Mouse (Mus musculus) MEL (cell line): ENCODE measurements at regions not wholly inside any gene's neighbourhood (a gene's known extent, or its start where the extent isn't known, plus 50 kb on each side); places are given as distances from the start of the nearest gene placed in this dataset.

ENCODE experiments used
- DNase-seq: peaks from one replicate; pipeline ENCODE4 v3.0.0; 2011; ENCODE audit warnings: low read depth, low spot score
- H3K27ac ChIP-seq: 2 replicates; pipeline ENCODE4 v1.5.1; 2012; ENCODE audit warnings: low read depth, mild to moderate bottlenecking, control low read depth, low read length, moderate library complexity; ENCODE audit not compliant: control insufficient read depth
- H3K27me3 ChIP-seq, 2 experiments: fragments of 150-350 bp in 1 of 2; sonication (generic) in 1 of 2; 2 replicates each; pipeline ENCODE4 v1.6.1; 2012; ENCODE audit warnings: low read length in 2 of 2, mild to moderate bottlenecking in 2 of 2, improper control_type of control experiment in 1 of 2, moderate library complexity in 1 of 2; ENCODE audit not compliant: insufficient read depth in 2 of 2, control insufficient read depth in 1 of 2
- H3K36me3 ChIP-seq, 2 experiments: 2 replicates each; pipeline ENCODE4 v1.6.1; 2012 to 2014; ENCODE audit warnings: low read length in 2 of 2, improper control_type of control experiment in 1 of 2, inconsistent platforms in 1 of 2, mild to moderate bottlenecking in 1 of 2; ENCODE audit not compliant: insufficient read depth in 2 of 2, control insufficient read depth in 1 of 2
- H3K4me1 ChIP-seq, 2 experiments: fragments of 150-350 bp in 1 of 2; sonication (generic) in 1 of 2; 2 replicates each; pipeline ENCODE4 v1.6.1; 2012; ENCODE audit warnings: low read length in 2 of 2, improper control_type of control experiment in 1 of 2, mild to moderate bottlenecking in 1 of 2; ENCODE audit not compliant: insufficient read depth in 2 of 2, control insufficient read depth in 1 of 2
- H3K4me3 ChIP-seq, 2 experiments: fragments of 150-350 bp in 1 of 2; sonication (generic) in 1 of 2; 2 replicates each; pipeline ENCODE4 v1.5.1; 2012; ENCODE audit warnings: low read depth in 2 of 2, low read length in 2 of 2, mild to moderate bottlenecking in 2 of 2, moderate library complexity in 2 of 2, control low read depth in 1 of 2, improper control_type of control experiment in 1 of 2; ENCODE audit not compliant: control insufficient read depth in 1 of 2, insufficient read depth in 1 of 2
- H3K79me2 ChIP-seq: 2 replicates; pipeline ENCODE4 v1.6.1; 2012; ENCODE audit warnings: mild to moderate bottlenecking, low read length, moderate library complexity; ENCODE audit not compliant: control insufficient read depth, poor library complexity, insufficient read depth
- H3K9ac ChIP-seq: 2 replicates; pipeline ENCODE4 v1.6.1; 2012; ENCODE audit warnings: low read depth, mild to moderate bottlenecking, control low read depth, low read length, moderate library complexity; ENCODE audit not compliant: control insufficient read depth, poor library complexity, severe bottlenecking
- H3K9me3 ChIP-seq: fragments of 150-350 bp; sonication (generic); replicated peaks from 2 replicates; pipeline ENCODE4 v1.6.1; 2012; ENCODE audit warnings: mild to moderate bottlenecking, low read length, improper control_type of control experiment, moderate library complexity; ENCODE audit not compliant: insufficient read depth
- BHLHE40 ChIP-seq: IDR thresholded peaks from 2 replicates; pipeline ENCODE4 v1.6.1; 2012; ENCODE audit warnings: low read depth, mild to moderate bottlenecking, inconsistent platforms, low read length, improper control_type of control experiment, borderline replicate concordance
- CHD1 ChIP-seq: IDR thresholded peaks from 2 replicates; pipeline ENCODE4 v1.6.1; 2012; ENCODE audit warnings: low read depth, mild to moderate bottlenecking, inconsistent platforms, low read length, improper control_type of control experiment
- CHD2 ChIP-seq: IDR thresholded peaks from 2 replicates; pipeline ENCODE4 v1.6.1; 2011; ENCODE audit warnings: low read length, improper control_type of control experiment
- CTCF ChIP-seq, 3 experiments: IDR thresholded peaks in 2 of 3; conservative IDR thresholded peaks in 1 of 3; 2 replicates each; pipeline ENCODE4 v1.5.1; 2011 to 2012; ENCODE audit warnings: low read length in 3 of 3, low read depth in 2 of 3, mild to moderate bottlenecking in 2 of 3, improper control_type of control experiment in 1 of 3, inconsistent platforms in 1 of 3, mixed read lengths in 1 of 3, moderate library complexity in 1 of 3; ENCODE audit not compliant: control insufficient read depth in 1 of 3, insufficient read depth in 1 of 3, poor library complexity in 1 of 3, severe bottlenecking in 1 of 3
- EP300 ChIP-seq, 2 experiments: IDR thresholded peaks; 2 replicates each; pipeline ENCODE4 v1.6.1; 2011; ENCODE audit warnings: improper control_type of control experiment in 2 of 2, low read length in 2 of 2, low read depth in 1 of 2, mild to moderate bottlenecking in 1 of 2
- GABPA ChIP-seq: IDR thresholded peaks from 2 replicates; pipeline ENCODE4 v1.6.1; 2012; ENCODE audit warnings: low read depth, mild to moderate bottlenecking, inconsistent platforms, low read length, improper control_type of control experiment, moderate library complexity
- GATA1 ChIP-seq: IDR thresholded peaks from 2 replicates; pipeline ENCODE4 v1.6.1; 2011; ENCODE audit warnings: low read depth, low read length, improper control_type of control experiment
- HCFC1 ChIP-seq: IDR thresholded peaks from 2 replicates; pipeline ENCODE4 v1.6.1; 2012; ENCODE audit warnings: low read depth, mild to moderate bottlenecking, inconsistent platforms, low read length, improper control_type of control experiment, moderate library complexity
- JUND ChIP-seq: IDR thresholded peaks from 2 replicates; pipeline ENCODE4 v1.6.1; 2011; ENCODE audit warnings: low read depth, mild to moderate bottlenecking, improper control_type of control experiment, low read length
- KAT2A ChIP-seq: conservative IDR thresholded peaks from 2 replicates; pipeline ENCODE4 v1.6.1; 2012; ENCODE audit warnings: low read depth, low read length, improper control_type of control experiment, inconsistent platforms
- MAZ ChIP-seq: IDR thresholded peaks from 2 replicates; pipeline ENCODE4 v1.6.1; 2012; ENCODE audit warnings: low read depth, mild to moderate bottlenecking, inconsistent platforms, low read length, improper control_type of control experiment
- MXI1 ChIP-seq: IDR thresholded peaks from 2 replicates; pipeline ENCODE4 v1.6.1; 2011; ENCODE audit warnings: mild to moderate bottlenecking, low read depth, low read length, improper control_type of control experiment
- MYB ChIP-seq: IDR thresholded peaks from 2 replicates; pipeline ENCODE4 v1.6.1; 2011; ENCODE audit warnings: mild to moderate bottlenecking, low read depth, low read length, improper control_type of control experiment
- NRF1 ChIP-seq: IDR thresholded peaks from 2 replicates; pipeline ENCODE4 v1.6.1; 2014; ENCODE audit warnings: low read depth, mild to moderate bottlenecking, inconsistent platforms, low read length, improper control_type of control experiment, moderate library complexity; ENCODE audit not compliant: poor library complexity, insufficient read depth, severe bottlenecking
- POLR2AphosphoS2 ChIP-seq: IDR thresholded peaks from 2 replicates; pipeline ENCODE4 v1.6.1; 2011; ENCODE audit warnings: low read length, improper control_type of control experiment
- RCOR1 ChIP-seq: IDR thresholded peaks from 2 replicates; pipeline ENCODE4 v1.6.1; 2012; ENCODE audit warnings: low read depth, mild to moderate bottlenecking, inconsistent platforms, low read length, improper control_type of control experiment
- SIN3A ChIP-seq: IDR thresholded peaks from 2 replicates; pipeline ENCODE4 v1.6.1; 2012; ENCODE audit warnings: low read length, improper control_type of control experiment, inconsistent platforms
- TCF12 ChIP-seq: IDR thresholded peaks from 2 replicates; pipeline ENCODE4 v1.6.1; 2014; ENCODE audit warnings: low read depth, mild to moderate bottlenecking, inconsistent platforms, low read length, improper control_type of control experiment, moderate library complexity
- USF2 ChIP-seq, 2 experiments: IDR thresholded peaks; 2 replicates each; pipeline ENCODE4 v1.6.1; 2011 to 2012; ENCODE audit warnings: improper control_type of control experiment in 2 of 2, low read length in 2 of 2, borderline replicate concordance in 1 of 2, inconsistent platforms in 1 of 2, low read depth in 1 of 2, mild to moderate bottlenecking in 1 of 2; ENCODE audit not compliant: insufficient read depth in 1 of 2
- ZNF384 ChIP-seq: IDR thresholded peaks from 2 replicates; pipeline ENCODE4 v1.6.1; 2012; ENCODE audit warnings: low read depth, mild to moderate bottlenecking, inconsistent platforms, low read length, improper control_type of control experiment

DNA sequence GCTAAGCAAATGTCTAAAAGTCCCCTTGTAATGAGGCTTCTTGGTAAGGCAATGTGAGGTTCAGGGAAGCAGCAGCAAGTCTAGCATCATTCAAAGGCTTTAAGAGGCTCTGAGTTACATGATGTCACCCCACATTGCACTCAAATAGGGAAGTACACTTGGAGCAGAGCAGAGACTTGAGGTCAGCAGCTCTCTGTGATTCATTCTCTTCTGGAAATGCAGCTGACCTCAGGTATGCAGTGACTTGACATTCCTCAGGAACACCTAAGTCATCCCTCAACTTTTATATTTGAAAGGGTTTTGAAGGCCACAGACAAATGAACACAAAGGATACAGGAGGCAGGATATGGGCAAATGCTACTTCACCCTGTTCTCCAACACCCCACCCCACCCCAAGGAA is 69.4 kb upstream of the Plxna4 start:
- no peaks in the 10 kb centered on the region for H3K9me3 ChIP-seq
- no peak for DNase-seq
- TF ChIP-seq BHLHE40 (no peak), POLR2AphosphoS2 (no peak), GATA1 (no peak), KAT2A (no peak), MYB (no peak), RCOR1 (no peak), TCF12 (no peak), MXI1 (no peak), EP300 (IDR thresholded peaks at IDR 0.05; ENCODE audit: low read depth in 1 of 2, low read length in 2 of 2) (no peak)
- TF ChIP-seq, all 39 proteins: peak for 0
- no peak overlapping the region for H3K4me3 ChIP-seq
- no peaks in the 10 kb centered on the region for H3K27me3 ChIP-seq
- no peaks in the 10 kb centered on the region for H3K4me1 ChIP-seq
- H3K27ac ChIP-seq: no peak overlapping the region
- no peak overlapping the region for H3K9ac ChIP-seq
- no peaks in the 10 kb centered on the region for H3K36me3 ChIP-seq
- H3K79me2 ChIP-seq: no peaks in the 10 kb centered on the region

DNA sequence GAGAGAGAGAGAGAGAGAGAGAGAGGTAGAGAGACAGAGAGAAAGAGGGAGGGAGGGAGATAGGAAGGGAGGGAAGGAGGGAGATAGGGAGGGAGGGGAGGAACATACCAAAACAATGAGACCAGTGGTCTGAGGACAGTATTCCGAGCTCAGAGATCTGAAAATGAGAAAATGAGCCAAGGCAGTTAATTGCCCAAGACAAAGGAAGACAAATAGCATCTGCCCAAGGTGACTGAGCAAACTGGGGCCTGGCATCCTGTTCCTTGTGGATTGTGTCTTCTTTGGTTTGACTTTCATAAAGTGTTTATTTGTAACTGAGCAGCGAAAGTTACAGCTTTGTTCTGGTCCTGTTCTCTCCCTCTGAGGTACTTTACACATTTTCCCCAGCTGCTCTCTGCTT is 66.2 kb upstream of the Plxna4 start:
- DNase-seq: no peak
- TF ChIP-seq HCFC1: no peak
- no peak for TF ChIP-seq MYB
- no peak for TF ChIP-seq CHD1
- TF ChIP-seq MAZ: no peak
- no peak for TF ChIP-seq CTCF (IDR thresholded peaks at IDR 0.05 in 2 of 3, conservative IDR thresholded peaks at IDR 0.05 in 1 of 3; ENCODE audit: control insufficient read depth in 1 of 3, insufficient read depth in 1 of 3, low read depth in 2 of 3, low read length in 3 of 3, poor library complexity in 1 of 3, severe bottlenecking in 1 of 3)
- no peak for TF ChIP-seq ZNF384
- no peak for TF ChIP-seq BHLHE40
- no peak for TF ChIP-seq USF2 (IDR thresholded peaks at IDR 0.05; ENCODE audit: borderline replicate concordance in 1 of 2, insufficient read depth in 1 of 2, low read depth in 1 of 2, low read length in 2 of 2)
- TF ChIP-seq CHD2: no peak
- no peak for TF ChIP-seq GABPA
- no peak for TF ChIP-seq NRF1
- TF ChIP-seq KAT2A: no peak
- TF ChIP-seq MXI1: no peak
- TF ChIP-seq JUND: no peak
- no peak for TF ChIP-seq SIN3A
- no peaks in the 10 kb centered on the region for H3K4me1 ChIP-seq
- H3K79me2 ChIP-seq: no peaks in the 10 kb centered on the region
- H3K9me3 ChIP-seq: no peaks in the 10 kb centered on the region
- no peaks in the 10 kb centered on the region; a peak in 1 of 4 replicates for H3K27me3 ChIP-seq
- no peak overlapping the region for H3K4me3 ChIP-seq
- no peak overlapping the region for H3K27ac ChIP-seq
- no peaks in the 10 kb centered on the region for H3K36me3 ChIP-seq
- no peak overlapping the region for H3K9ac ChIP-seq
